Mouse (Mus musculus) lung, postnatal 25 days (tissue): ENCODE measurements at regions not wholly inside any gene's neighbourhood (a gene's known extent, or its start where the extent isn't known, plus 50 kb on each side); places are given as distances from the start of the nearest gene placed in this dataset.

Experiments used
- DNase-seq: peaks from one replicate; pipeline ENCODE4 v3.0.0; 2022; ENCODE audit warnings: low spot score

DNA sequence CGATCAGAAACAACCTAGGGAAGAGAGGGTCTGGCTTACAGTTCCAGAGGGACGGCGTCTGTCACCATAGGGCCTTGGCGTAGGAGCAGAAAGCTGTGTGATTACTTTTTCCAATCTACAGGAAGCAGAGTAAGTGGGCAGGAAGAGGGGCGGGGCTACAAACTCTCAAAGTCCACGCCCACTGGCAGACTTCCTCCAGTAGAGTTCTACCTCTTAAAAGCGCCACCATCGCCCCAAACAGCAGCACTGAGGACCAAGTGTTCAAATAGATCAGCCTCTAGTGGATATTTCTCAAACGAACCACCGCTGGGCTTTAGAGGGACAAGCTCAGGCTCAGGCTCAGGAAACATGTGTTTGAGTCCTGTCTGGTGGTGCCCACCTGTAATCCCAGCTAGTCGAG is 231.2 kb upstream of the Msx2 start:
- DNase-seq = no peak

DNA sequence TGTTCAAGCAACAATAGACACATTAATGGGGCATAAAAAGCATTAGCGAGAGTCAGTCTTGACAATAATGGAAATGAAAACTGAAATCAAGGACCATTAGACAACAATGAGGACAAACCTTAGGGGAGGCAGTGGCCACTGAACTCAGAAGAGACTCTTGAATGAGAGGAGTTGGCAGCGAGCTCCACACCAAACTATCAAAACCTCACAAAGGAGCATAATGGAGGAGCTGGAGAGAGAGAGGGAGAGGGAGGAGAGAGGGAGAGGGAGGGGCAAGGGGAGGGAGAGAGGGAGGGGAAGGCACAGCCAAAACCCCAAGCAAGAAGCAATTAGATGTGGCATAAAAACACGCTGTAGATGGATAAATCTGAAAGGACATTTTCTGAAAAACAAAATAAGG is 227.4 kb upstream of the Msx2 start:
- no peak for DNase-seq

DNA sequence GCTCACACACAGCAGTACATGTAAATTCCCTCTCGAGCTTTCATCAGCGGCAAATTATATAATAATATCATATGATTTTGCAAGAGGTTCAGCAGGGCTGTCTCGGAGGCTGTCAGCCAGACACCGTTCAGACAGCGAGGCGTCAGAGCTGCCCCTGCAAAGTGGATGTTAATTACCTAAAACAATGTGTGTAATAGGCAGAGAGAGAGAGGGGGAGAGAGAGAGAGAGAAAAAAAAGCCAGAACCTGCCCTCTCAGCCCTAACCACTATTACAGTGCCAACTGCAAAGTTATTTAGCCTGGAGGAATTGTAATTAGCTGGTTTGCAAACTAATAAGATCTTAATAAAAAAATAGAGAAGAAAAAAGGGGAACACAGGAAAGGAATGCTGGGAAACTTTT is 225.1 kb upstream of the Msx2 start:
- DNase-seq = no peak

GRCm38 (mm10) chr13:53695385-53695784 is 222.5 kb upstream of the Msx2 start:
- no peak for DNase-seq

DNA sequence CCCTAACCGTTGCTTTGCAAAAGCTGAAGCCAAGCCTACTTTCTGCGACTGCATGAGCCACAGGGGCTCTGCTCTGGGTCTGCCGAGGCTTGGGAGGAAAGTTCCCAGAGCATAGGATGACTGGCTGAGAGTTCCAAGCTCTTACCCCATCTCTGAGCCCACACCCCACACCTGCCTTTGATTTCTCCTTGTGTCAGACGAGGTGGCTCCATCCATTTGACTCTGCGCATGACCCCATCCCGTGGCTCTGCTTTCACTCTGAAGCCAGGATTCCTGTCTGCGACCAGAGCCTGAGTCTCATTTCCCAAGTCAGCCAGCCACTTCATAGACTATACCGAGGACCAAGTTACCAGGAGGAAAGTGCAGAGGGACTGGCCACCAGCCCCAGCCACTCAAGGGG is 216.1 kb upstream of the Msx2 start:
- no peak for DNase-seq

- peak; percentile 22 for DNase-seq
Observed at GRCm38 (mm10) chr13:53688489-53688888, 215.6 kb upstream of the Msx2 start.

GRCm38 (mm10) chr13:53684498-53684897 is 211.6 kb upstream of the Msx2 start:
- DNase-seq = no peak

DNA sequence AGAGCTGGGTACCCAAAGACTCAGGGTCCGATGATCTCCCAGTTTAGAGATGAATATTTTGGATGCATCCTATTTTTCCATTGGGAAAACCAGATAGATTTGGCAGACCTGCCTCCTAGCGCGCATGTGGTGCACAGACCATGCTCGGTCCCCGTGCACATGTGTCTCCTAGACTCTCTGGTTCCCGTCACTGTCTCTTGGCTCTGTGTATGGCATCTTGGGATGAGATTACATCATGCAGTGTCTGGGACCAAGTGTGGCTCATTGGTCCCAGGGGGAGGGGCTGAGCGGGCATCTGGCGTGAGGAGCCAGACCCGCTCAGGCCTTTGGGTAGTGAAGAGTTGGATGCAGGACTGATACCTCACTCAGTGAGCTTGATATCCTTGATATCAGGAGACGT is 204.3 kb upstream of the Msx2 start:
- DNase-seq = no peak

- no peak for DNase-seq
Observed at GRCm38 (mm10) chr13:53670361-53670760, 197.5 kb upstream of the Msx2 start.

DNA sequence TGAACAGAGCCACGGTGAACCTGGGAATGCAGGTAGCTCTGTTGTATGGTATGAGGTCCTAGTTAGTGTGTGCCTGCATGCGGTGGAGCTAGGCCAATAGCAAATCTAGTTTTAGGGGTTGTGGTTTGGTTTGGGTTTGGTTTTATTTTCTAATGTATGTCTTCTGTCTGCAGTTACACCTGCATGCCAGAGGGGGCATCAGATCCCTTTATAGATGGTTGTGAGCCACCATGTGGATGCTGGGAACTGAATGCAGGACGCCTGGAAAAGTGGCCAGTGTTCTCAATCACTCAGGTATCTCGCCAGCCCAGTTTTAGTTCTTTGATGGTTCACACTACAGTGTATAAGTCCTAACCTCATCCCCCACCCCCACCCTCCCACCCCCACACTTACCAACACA is 194.6 kb upstream of the Msx2 start:
- no peak for DNase-seq

DNA sequence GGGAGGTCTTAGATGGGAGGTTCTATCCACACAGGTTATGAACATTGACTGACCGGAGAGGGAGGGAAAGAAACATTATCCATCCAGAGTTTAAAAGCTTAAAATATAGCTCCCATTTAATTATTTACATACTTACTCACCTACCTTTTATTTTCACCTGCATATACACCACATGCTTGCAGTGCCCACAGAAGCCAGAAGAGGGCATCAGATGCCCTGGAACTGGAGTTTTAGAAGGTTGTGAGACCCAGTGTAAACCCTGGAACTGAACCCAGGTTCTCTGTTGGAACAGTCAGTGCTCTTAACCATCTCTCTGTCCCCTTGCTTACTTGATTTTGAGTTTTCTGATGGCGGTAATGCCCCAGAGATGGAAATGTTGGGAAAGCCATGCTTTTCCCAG is 192.7 kb upstream of the Msx2 start:
- DNase-seq = no peak

GRCm38 (mm10) chr13:53664631-53665230 is 191.9 kb upstream of the Msx2 start:
- DNase-seq = peak; percentile 9

DNA sequence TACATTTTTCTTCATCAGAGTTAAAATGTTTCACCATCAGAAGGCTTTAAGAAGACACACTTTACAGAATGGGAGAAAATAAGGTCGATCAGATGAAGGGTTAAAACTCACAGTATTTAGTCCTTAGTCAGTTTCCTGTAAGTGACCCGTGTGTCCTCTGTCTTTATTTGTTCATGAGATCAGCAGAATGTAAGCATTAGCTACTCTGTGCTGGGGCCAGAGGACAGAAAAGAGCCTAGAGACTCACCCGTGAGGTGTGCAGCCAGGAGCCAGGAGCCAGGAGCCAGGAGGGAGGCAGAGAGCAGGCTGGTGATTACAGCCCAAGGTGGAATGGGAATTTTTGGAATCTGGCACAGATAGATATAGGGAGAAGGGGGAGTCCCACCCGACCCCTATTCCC is 180.0 kb upstream of the Msx2 start:
- no peak for DNase-seq

DNA sequence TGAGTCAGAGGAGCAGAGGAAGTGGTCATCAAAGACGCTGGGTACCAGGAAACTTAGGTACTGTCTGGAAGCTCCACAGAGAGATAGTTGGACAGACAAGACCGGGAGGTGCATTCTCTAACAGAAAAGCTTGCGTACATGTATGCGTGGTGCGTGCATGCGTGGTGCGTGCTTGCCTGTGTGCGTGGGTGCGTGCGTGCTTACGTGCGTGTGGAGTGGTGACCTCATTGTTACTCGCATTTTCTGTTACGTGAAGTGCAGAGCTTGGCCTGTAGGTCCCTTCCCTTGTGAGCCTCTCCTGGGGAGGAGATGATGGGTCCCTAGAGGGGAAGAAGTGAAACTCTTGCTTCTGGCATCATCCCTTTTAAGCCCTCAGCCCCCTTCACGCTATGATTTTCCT is 175.5 kb upstream of the Msx2 start:
- no peak for DNase-seq

- DNase-seq = no peak
Observed at GRCm38 (mm10) chr13:53642557-53642956, 169.7 kb upstream of the Msx2 start.

DNA sequence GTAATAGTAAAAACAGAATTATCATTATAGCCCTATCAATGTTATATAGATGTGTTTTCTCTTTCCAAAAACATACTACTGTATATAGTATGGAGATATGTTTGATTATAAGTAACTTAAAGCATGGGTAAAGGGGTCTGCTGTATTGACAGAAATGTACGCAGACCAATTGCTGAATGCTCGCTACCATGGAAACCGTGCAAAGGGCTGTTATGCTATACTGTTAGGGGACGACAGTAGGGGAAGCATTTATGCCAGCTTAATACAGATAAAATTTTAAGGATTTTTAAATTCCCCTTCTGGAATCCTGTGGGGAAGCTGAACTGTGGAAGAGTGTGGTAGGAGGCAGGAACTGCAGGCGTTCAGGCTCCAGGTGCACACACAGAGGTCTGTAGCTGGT is 166.7 kb upstream of the Msx2 start:
- DNase-seq = no peak

- DNase-seq = no peak
Observed at GRCm38 (mm10) chr13:53639115-53639514, 166.2 kb upstream of the Msx2 start.

DNA sequence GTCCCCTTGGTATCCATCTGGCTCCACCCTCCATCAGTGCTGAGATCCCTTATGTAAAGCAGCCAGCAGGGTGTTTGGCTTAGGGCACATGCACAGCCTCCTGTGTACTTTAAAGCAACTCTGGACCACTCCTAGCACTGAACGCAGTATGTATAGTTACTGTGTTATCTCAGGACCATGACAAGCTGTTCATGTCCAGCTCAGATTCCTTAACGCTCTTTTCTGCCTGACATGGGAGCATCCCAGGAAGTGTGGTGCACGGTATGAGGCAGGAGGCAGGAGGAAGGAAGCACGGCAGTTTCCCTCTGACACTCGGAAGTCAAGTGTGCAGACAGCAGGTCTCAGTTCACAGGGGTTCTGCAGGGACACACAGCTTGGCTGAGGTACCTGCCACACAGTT is 163.1 kb upstream of the Msx2 start:
- DNase-seq = no peak

GRCm38 (mm10) chr13:53634637-53635203 is 161.8 kb upstream of the Msx2 start:
- no peak for DNase-seq

DNA sequence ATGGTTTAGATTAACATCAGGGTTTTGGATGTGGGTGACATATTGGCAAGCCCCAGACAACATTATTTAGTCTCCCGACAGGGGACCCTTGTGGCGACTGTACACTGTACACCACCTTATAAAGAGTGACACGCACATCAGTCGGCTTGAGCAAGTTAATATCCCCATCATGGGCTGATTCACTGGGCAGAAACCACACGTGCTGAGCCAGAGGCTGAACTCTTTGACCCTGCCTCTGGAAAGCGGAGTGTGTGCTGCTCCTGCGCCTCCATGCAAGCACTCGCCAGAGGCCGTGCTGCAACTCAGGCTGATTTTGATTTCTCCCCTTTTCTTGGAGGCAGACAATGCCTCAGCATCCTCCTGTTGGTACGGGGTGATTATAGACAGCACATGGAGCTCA is 125.2 kb upstream of the Msx2 start:
- DNase-seq = no peak

GRCm38 (mm10) chr13:53596871-53597800 is 124.3 kb upstream of the Msx2 start:
- no peak for DNase-seq

- no peak for DNase-seq
Observed at GRCm38 (mm10) chr13:53592755-53593154, 119.9 kb upstream of the Msx2 start.

- no peak for DNase-seq
Observed at GRCm38 (mm10) chr13:53586771-53587170, 113.9 kb upstream of the Msx2 start.
